Mouse (Mus musculus): ENCODE results near the gene Cyp46a1. TPM values are rescaled to one million over a fixed set of nuclear protein-coding genes. Genes with fewer than 3 reads are reported as not detected.

Cyp46a1 gene
- 6.3 and 6.6 TPM in 2 replicates for polyA plus RNA-seq (2015; fragmentation: Nextera tagmentation; extraction: Ambion mirVana)

DNA sequence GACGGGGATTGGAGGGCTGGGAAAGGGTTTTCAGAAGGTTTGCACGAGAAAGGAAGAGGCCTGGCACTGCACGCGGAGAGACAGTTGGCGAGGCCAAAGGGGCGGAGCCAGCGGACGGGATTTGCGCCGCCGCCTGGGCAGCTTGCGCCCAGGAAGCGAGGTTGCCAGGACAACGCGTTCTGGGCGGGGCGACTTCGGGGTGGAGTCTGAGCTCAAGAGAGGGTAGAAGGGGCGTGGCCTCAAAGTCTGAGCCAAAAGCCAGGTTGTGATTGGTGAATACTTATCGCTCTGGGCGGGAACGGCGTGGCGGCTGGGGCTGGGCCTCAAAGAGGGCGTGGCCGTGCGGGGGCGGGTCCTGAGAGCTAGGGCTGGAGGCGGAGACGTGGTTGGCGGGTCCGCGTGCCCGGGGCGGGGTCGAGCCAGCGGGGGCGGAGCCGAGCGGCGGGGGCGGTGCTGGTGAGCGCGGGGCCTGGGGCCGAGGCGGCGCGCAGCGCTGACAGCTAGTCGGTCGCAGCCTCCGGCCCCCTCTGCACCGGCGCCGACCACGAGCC, at the start of gene Cyp46a1:
TSS of gene Cyp46a1 (plus strand) at position 487 of the 551 bp plus-strand sequence.
- H3K9ac ChIP-seq: peak within 1 kb of the TSS; percentile 54
- peak within 1 kb of the TSS; percentile 100 for H3K4me2 ChIP-seq
- no peaks in the 10 kb centered on the region for H3K9me3 ChIP-seq
- peak within 1 kb of the TSS; percentile 69 for H3K27ac ChIP-seq
- peak within 1 kb of the TSS; percentile 65 for H3K4me3 ChIP-seq
- ATAC-seq (ENCODE audit: borderline replicate concordance, extremely low read depth, low FRiP score, low TSS enrichment): peak; percentile 94
- H3K27me3 ChIP-seq: peaks cover 46% of the 10 kb centered on the region
- H3K4me1 ChIP-seq: peaks cover 26% of the 10 kb centered on the region
- no peaks in the 10 kb centered on the region for H3K36me3 ChIP-seq
- under 1% methylated on average over 37 of the region's 56 CpGs for WGBS

- Histone ChIP-seq H3K4me2 (peak overlapping the region; percentile 14), H3K4me3 (no peak overlapping the region), H3K27me3 (no peaks in the 10 kb centered on the region), H3K9me3 (no peaks in the 10 kb centered on the region), H3K27ac (peak overlapping the region; percentile 41; the same call in 1 of the 2 replicates), H3K9ac (no peak overlapping the region), H3K4me1 (peaks cover 17% of the 10 kb centered on the region), H3K36me3 (no peaks in the 10 kb centered on the region)
- peak; percentile 20; the same call in 1 of the 2 replicates for ATAC-seq (ENCODE audit: borderline replicate concordance, extremely low read depth, low FRiP score, low TSS enrichment)
- WGBS: 32% methylated on average over 14 of the region's 14 CpGs
Observed at GRCm38 (mm10) chr12:108284455-108285224, 49.5 kb upstream of the Cyp46a1 start.

DNA sequence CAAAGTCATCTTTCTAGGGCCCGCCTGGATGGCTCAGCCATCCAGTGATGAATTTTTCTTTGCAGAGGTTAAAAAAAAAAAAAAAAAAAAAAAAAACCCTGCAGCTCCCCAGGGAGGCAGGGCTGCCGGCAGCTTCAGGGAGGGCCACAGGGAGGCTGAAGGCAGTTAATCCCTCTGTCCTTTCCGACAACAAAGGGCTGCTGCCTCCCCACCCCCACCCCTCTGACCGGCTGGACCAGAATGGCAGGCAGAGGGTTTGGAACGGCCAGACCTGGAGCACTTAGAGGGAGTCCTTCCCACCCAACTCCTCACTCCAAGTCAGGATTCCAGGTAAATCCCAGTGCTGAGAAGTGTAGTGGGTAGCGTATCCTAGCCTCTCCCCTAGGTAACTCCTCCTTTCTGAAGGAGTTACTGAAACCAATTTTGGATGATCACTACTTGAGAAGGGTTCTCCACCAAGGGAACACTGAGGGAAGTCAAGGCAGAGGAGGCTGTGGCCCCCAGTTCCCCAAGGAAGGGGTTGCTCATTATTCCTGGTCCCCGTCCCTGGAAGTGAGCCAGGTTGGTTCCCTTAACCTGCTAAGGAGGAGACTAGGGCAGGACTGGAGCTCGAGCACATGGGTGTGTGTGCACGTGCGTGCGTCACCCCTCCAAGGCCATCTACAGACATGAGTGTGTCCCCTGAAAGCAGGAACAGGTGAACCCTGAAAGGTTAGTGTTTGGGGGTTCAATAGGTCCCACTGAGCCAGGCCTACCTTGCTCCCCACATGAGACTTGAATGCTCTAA, 48.8 kb upstream of the Cyp46a1 start:
- Histone ChIP-seq H3K9me3 (no peaks in the 10 kb centered on the region), H3K36me3 (no peaks in the 10 kb centered on the region), H3K27me3 (no peaks in the 10 kb centered on the region), H3K9ac (no peak overlapping the region), H3K4me1 (peaks cover 17% of the 10 kb centered on the region), H3K27ac (peak overlapping the region; percentile 41), H3K4me2 (peak overlapping the region; percentile 14), H3K4me3 (no peak overlapping the region)
- WGBS: 35% methylated on average over 11 of the region's 11 CpGs
- peak; percentile 50 for ATAC-seq (ENCODE audit: borderline replicate concordance, extremely low read depth, low FRiP score, low TSS enrichment)

DNA sequence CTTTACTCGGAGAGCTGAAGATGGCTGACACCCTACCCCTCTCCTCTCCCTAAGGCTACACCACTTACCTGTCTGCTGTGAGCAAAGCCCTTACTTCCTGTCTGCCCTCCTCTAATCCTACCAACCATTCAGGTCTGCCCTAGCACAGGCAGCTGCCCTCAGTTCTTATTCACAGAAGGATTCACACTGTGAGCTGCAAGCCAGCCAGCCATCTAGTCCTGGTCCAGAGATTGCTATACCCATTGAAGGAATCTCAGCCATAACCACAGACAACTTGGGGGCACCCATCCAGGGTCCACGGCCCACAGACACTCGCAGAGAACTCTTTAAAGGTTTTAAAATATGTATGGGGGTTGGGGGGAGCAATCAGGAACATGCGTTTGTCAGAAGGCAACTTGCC, 47.8 kb upstream of the Cyp46a1 start:
- Histone ChIP-seq H3K4me3 (no peak overlapping the region), H3K4me1 (peaks cover 17% of the 10 kb centered on the region), H3K36me3 (no peaks in the 10 kb centered on the region), H3K9me3 (no peaks in the 10 kb centered on the region), H3K9ac (no peak overlapping the region), H3K4me2 (no peak overlapping the region), H3K27ac (no peak overlapping the region; the same call in 1 of the 2 replicates), H3K27me3 (no peaks in the 10 kb centered on the region)
- ATAC-seq (ENCODE audit: borderline replicate concordance, extremely low read depth, low FRiP score, low TSS enrichment): no peak
- WGBS: 67% methylated on average over 4 of the region's 4 CpGs

DNA sequence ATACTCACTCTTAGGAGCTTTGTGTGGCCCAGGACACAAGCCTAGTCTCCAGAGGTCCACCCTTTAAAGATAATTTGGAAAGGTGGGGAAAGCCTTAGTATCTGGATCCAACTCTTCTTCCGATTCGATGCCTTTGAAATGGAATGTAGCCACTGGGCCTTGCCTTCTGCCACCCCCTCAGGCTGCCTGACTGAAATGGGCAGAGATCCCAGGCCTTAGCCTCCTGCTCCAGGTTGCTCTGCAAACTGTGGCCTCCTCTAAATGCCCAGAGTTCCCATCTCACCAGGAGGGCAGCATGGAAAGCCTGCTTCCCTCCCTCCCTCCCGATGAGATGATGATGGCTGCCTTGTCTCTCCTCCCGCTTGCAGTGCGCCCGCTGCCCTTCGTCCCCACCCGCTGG, 47.2 kb upstream of the Cyp46a1 start:
- Histone ChIP-seq H3K27ac (no peak overlapping the region), H3K4me3 (no peak overlapping the region), H3K4me1 (peaks cover 17% of the 10 kb centered on the region), H3K36me3 (no peaks in the 10 kb centered on the region), H3K4me2 (no peak overlapping the region), H3K9ac (no peak overlapping the region), H3K9me3 (no peaks in the 10 kb centered on the region), H3K27me3 (no peaks in the 10 kb centered on the region)
- WGBS: 76% methylated on average over 3 of the region's 8 CpGs
- ATAC-seq (ENCODE audit: borderline replicate concordance, extremely low read depth, low FRiP score, low TSS enrichment): no peak

DNA sequence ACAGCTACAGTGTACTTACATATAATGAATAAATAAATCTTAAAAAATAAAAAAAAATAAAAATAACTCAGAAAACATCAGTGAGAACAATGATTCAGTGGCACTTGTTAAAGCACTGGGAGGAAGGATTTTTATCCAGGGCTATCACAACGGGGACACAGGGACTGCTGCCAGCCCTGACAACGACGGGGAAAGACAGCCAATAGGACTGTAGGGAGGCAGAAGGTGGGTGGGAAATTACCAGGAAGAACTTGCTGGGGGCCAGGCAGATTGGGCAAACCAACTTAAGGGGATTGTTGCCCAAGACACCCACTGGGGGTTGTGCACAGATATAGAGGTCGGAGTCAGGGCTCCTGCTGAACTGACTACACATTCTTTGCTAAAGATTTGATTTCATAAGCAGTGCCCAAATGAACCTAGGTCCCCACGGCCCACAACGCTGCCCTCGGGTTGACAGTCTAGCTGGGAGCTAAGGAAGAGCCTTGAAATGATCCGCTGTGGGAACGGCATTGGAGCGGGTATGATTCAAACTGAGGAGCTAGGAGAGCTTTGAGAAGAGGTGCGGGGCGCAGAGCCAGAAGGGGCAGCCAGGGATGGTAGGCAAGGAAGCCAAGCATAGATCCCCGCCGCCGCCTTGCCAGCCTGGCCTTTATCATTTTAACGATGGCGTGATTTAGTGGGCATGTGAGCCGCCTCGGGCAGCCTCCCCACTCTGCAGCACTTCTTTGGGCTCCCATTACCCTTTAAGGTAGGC, 45.9 kb upstream of the Cyp46a1 start:
- Histone ChIP-seq H3K4me1 (peaks cover 22% of the 10 kb centered on the region), H3K27ac (no peak overlapping the region), H3K27me3 (no peaks in the 10 kb centered on the region), H3K9me3 (no peaks in the 10 kb centered on the region), H3K9ac (no peak overlapping the region), H3K36me3 (no peaks in the 10 kb centered on the region), H3K4me3 (no peak overlapping the region), H3K4me2 (no peak overlapping the region)
- 82% methylated on average over 19 of the region's 19 CpGs for WGBS
- ATAC-seq (ENCODE audit: borderline replicate concordance, extremely low read depth, low FRiP score, low TSS enrichment): no peak

DNA sequence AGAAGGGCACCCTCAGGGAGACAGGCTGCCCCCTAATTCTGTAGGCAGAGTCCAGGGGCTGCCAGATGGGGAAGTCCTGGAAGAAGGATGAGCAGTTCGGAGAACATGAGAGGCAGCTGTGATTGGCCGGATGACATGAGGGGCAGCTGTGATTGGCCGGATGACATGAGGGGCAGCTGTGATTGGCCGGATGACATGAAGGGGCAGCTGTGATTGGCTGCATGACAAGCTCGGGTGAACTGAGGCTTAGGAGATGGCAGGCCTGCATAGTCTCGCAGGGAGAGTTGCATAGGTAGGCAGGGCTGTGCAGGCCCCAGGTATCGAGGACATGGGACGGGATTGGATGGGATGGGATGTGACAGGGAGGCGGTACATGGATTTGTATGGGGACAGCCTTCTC, 41.8 kb upstream of the Cyp46a1 start:
- Histone ChIP-seq H3K9ac (no peak overlapping the region), H3K27me3 (no peaks in the 10 kb centered on the region), H3K4me2 (peak overlapping the region; percentile 4), H3K27ac (no peak overlapping the region), H3K36me3 (no peaks in the 10 kb centered on the region), H3K9me3 (no peaks in the 10 kb centered on the region), H3K4me1 (peaks cover 5% of the 10 kb centered on the region), H3K4me3 (no peak overlapping the region)
- 11% methylated on average over 9 of the region's 9 CpGs for WGBS
- ATAC-seq (ENCODE audit: borderline replicate concordance, extremely low read depth, low FRiP score, low TSS enrichment): peak; percentile 41; the same call in 1 of the 2 replicates

DNA sequence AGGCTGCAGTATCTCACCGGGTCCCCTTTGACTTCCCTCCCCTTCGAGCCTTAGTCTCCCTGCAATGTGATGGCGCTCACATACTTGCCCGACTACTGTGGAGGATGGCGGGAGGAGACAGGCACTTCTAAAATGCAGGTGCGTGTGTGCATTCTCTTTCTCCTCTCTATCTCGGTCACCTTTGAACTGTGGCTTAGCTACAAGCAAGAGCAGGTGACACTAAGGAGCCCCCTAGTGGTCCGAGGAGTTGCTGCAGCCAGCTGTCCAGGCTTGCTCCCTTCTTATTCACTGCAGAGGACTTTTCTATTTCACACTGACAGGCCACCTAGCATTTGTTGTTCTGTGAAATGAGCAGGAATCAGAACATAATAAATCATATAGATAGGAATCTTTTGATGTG, 41.2 kb upstream of the Cyp46a1 start:
- Histone ChIP-seq H3K36me3 (no peaks in the 10 kb centered on the region), H3K27me3 (no peaks in the 10 kb centered on the region), H3K9ac (no peak overlapping the region), H3K27ac (no peak overlapping the region), H3K9me3 (no peaks in the 10 kb centered on the region), H3K4me3 (no peak overlapping the region), H3K4me2 (peak overlapping the region; percentile 4; the same call in 1 of the 2 replicates), H3K4me1 (peaks cover 5% of the 10 kb centered on the region)
- no peak for ATAC-seq (ENCODE audit: borderline replicate concordance, extremely low read depth, low FRiP score, low TSS enrichment)
- WGBS: 4% methylated on average over 8 of the region's 8 CpGs

- 58% methylated on average over 3 of the region's 3 CpGs for WGBS
- 0 out of 2 replicates have a peak, but pooled peaks have one; percentile 9 for ATAC-seq (ENCODE audit: borderline replicate concordance, extremely low read depth, low FRiP score, low TSS enrichment)
- no peaks in the 10 kb centered on the region for H3K36me3 ChIP-seq
Observed at GRCm38 (mm10) chr12:108294620-108295019, 39.6 kb upstream of the Cyp46a1 start.

GRCm38 (mm10) chr12:108297033-108297432, 37.1 kb upstream of the Cyp46a1 start:
- H3K4me3 ChIP-seq: no peak overlapping the region
- H3K9me3 ChIP-seq: no peaks in the 10 kb centered on the region
- H3K4me2 ChIP-seq: no peak overlapping the region
- WGBS: 76% methylated on average over 6 of the region's 6 CpGs
- no peak overlapping the region for H3K9ac ChIP-seq
- peaks cover 5% of the 10 kb centered on the region for H3K4me1 ChIP-seq
- no peak overlapping the region for H3K27ac ChIP-seq
- ATAC-seq (ENCODE audit: borderline replicate concordance, extremely low read depth, low FRiP score, low TSS enrichment): no peak
- H3K36me3 ChIP-seq: no peaks in the 10 kb centered on the region
- H3K27me3 ChIP-seq: no peaks in the 10 kb centered on the region

More at GRCm38 (mm10) chr12:108294620-108295019, 39.6 kb upstream of the Cyp46a1 start:
- Histone ChIP-seq H3K27me3 (no peaks in the 10 kb centered on the region), H3K4me1 (peaks cover 5% of the 10 kb centered on the region), H3K27ac (no peak overlapping the region), H3K4me3 (no peak overlapping the region), H3K4me2 (no peak overlapping the region), H3K9ac (no peak overlapping the region), H3K9me3 (no peaks in the 10 kb centered on the region)

DNA sequence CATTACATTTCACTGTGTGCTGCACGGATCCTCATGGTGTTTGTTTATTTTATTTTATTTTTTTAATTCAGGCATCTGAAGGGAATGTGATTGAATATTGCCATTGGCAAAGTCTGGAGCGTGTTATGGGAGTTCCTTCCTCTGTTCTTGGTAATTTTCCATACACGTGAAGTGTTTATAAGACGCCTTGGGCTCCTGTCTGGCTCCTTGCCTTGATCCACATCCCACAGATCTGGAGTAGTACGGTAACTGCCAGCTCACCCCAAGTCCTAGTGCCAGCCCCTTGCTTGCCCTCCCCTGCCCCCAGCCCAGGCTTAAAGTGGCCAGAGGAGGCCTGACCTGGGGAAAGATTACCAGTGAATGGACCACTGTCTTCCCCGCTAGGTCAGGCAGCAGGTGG, 33.2 kb upstream of the Cyp46a1 start:
- H3K27me3 ChIP-seq: peaks cover 16% of the 10 kb centered on the region
- WGBS: 44% methylated on average over 6 of the region's 6 CpGs
- no peaks in the 10 kb centered on the region for H3K9me3 ChIP-seq
- H3K9ac ChIP-seq: no peak overlapping the region
- no peak overlapping the region for H3K4me2 ChIP-seq
- no peaks in the 10 kb centered on the region for H3K36me3 ChIP-seq
- no peak overlapping the region for H3K27ac ChIP-seq
- ATAC-seq (ENCODE audit: borderline replicate concordance, extremely low read depth, low FRiP score, low TSS enrichment): no peak
- H3K4me3 ChIP-seq: no peak overlapping the region
- peaks cover 5% of the 10 kb centered on the region for H3K4me1 ChIP-seq

All from lung, embryonic 15.5 days (tissue).